Mouse (Mus musculus): ENCODE measurements at regions not wholly inside any gene's neighbourhood (a gene's known extent, or its start where the extent isn't known, plus 50 kb on each side); places are given as distances from the start of the nearest gene placed in this dataset.
"Not testable (repeated sequence)": the region's sequence is repeated elsewhere in the genome, so short reads cannot be mapped to it uniquely, and the experiment has no call there.

DNA sequence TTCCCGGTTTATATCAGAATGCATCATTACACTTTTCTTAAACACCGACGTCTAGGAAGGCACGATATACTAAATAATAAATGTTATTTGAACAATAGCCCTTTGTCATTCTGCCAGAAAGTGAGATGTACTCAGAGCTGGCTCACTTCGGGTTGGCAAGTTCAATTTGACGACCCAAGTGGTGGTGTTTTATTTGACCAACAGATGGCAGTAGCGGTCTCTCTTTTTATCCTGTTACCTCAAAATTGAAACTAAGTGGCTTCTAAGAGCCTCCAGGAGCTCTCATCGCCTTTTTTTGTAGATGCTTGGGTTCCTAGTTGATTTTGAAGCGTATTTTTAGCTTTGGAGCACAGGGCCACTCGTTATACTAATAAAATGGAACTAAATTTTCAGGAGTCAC, 66.7 kb upstream of the Chmp2b start:
- intact Hi-C loops (cut with DNase I) = loop anchor here (5.0 kb wide), 1 partner anchor 378 kb away; no protein-coding TSS in a partner anchor

DNA sequence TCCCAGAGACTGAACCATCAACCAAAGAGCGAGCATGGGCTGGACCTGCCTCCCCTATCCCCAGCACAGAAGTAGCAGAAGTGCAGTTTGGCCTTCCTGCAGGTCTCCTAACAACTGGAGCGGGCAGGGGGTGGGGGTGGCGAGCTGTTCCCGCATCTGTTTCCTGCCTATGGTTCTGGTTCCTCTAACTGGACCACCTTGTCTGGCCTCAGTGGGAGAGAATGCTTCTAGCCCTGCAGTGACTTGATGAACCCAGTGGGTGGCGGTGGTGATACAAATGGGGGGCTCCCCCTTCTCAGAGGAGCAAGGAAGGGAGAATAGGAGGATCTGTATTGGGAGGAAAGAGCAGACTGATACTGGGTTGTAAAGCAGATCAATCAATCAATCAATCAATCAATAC, 69.2 kb upstream of the Chmp2b start:
- DNase-seq (ENCODE audit: low spot score in 2 of 2) = no peak
- intact Hi-C loops (cut with DNase I) = no loop called here

More for the DNA sequence above, 66.7 kb upstream of the Chmp2b start:
- DNase-seq (ENCODE audit: low spot score in 2 of 2) = peak; percentile 79 to 80

DNA sequence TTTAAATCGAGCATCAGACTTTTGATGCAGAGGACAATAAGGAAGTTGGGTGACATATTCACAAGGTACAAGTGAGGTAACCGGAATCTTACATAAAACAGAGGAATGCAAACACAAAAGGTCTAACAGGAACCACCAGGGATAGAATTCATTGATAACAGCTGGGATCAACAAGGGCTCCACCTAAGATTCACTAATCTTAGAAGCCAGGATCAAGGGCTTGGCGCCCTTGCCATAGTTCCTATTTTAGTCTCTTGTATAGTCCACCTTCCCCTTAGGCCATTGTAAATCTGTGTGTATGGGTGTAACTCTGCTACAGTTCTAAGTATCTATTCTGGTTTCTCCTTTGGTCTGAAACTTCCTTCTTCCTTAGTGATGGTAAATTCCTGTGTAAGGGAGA, 84.2 kb upstream of the Chmp2b start:
- intact Hi-C loops (cut with DNase I); DNase-seq (ENCODE audit: low spot score in 2 of 2): not testable (repeated sequence)

DNA sequence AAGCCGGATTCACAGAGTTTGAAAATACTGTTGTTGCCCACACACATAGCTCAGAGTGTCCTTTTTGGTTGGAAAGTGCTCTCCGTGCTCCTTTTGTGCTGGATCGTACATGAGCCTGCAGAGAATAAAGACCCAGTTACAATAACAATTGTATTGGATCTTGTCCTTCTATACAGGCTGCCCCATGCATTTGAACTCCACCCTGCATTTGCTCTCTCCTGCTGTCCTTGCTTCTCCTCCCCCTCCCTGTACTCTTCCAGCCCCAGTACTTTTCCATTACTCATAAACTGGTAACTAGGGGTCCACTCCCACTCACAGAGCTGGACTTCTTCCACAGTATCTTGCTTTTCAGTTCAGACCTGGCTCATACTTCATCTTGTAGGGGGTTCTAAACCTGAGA, 86.5 kb upstream of the Chmp2b start:
- DNase-seq (ENCODE audit: low spot score in 2 of 2) = no peak
- intact Hi-C loops (cut with DNase I) = no loop called here

DNA sequence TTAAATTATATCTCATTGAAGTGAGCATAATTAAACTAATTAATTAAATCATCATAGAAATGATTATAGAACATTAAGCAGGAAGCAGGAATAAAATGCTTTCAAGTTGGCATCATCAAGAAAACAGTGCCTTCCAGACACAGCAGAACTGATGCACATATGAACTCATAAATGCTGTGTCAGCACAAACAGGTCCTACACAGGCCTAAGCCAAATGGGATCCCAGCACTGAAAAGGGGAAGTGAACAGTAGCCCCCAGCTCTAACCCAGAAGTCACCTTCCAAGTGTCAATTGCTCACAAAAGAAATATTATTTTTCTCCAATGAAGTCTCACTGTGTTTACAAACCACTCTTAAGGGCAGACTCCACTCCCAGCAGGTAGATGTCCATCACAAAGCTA, 93.0 kb upstream of the Chmp2b start:
- no peak for DNase-seq (ENCODE audit: low spot score in 2 of 2)
- intact Hi-C loops (cut with DNase I) = no loop called here

DNA sequence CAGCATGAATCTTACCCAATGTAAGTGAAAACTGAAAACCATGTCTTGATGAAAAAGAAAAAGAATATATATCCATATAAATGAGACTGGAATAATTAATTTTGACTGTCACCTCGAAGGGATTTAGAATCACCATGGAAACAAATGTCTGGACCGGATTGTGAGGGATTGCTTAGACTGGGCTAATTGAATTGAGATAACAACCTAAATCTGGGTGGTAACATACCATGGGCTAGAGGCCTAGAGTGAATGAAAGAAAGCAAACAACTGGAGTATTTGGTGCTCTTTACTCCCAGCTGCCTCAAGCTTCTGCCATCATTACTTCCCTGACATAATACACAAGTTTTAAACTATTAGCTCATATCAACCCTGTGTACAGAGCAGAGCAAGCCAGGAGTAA, 95.3 kb upstream of the Chmp2b start:
- no peak for DNase-seq (ENCODE audit: low spot score in 2 of 2)
- intact Hi-C loops (cut with DNase I) = no loop called here

DNA sequence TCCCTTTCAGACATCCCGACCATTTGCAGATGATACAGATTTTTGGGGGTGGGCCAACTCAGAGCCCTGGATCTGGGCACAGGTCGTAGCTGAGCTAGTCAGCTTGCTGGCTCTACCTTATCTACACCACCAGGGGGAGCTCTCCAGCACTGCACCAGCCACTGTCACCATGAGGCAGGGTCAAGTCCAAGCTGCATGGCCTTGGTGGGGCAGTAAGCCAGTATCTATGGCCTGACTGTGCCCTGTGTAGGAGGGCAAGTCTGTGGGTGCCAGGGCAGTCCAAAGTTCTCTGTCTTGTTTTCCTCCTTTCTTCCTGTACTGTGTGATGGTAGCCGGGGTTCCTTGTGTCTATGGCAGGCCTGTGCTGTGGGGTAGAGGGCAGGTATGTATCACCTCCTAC, 102.3 kb upstream of the Chmp2b start:
- intact Hi-C loops (cut with DNase I) = no loop called here
- no peak for DNase-seq (ENCODE audit: low spot score in 2 of 2)

DNA sequence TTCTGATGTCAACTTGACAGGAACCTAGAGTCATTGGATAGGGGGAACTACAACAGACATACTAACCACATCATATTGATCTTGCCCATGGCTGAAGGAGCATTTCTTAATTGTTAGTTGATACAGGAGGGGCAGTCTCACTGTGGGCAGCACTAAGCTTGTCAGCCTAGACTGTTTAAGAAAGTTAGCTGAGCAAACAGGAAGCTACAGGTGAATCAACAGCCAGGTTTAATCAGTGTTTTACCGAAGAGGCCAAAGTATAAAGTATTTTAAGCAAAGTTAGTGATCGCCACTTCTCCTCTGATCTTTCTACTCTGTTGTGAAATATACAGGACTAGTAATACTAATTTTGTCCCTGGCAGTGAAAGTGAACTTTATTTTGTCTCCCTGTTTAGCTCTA, 109.6 kb upstream of the Chmp2b start:
- intact Hi-C loops (cut with DNase I) = no loop called here
- DNase-seq (ENCODE audit: low spot score in 2 of 2) = no peak

DNA sequence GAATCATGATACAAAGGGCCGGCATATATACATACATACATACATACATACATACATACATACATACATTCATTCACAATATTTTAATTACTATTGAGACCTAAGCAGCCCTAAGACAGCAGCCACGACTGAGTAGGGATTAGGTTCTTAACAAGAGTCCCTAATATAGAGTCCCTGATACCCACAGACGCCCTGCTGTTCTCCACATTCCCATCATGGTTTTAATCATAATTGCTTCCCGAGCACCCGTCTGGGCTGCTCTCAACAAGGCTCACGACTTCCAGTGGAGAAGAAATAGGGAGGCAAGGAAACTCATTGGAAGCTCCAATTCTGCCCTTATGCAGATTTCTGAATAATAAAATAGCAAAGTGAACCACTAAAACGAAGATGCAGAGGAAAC, 120.6 kb upstream of the Chmp2b start:
- DNase-seq (ENCODE audit: low spot score in 2 of 2) = no peak
- intact Hi-C loops (cut with DNase I) = no loop called here

DNA sequence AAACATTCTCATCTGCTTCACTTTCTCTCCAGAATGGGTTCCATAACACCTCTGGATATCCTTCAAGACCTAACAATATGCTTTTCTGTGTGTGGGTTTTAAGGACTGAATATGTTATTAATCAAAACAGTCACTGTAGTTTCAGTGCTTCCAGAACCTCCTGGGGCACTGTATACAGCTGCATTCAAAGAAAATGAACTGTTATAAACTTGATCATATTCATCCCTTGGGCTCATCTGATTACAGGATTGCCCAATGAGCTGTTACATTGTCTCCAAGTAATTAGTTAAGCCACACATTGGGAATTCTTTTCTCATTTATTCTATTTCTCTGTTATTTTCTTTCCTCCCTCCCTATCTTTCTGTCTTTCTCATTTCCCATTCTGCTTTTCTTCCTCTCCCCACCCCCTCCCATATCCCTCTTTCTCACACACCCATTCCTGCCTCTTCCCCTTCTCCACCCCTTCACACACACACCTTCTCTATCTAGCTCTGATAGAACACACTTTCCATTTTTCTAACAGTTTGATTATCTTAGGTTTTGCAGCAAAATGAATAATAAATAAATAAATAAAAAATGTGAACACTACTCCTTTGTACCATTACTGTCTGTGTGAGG, 121.3 kb upstream of the Chmp2b start:
- DNase-seq (ENCODE audit: low spot score in 2 of 2) = no peak
- intact Hi-C loops (cut with DNase I) = no loop called here

DNA sequence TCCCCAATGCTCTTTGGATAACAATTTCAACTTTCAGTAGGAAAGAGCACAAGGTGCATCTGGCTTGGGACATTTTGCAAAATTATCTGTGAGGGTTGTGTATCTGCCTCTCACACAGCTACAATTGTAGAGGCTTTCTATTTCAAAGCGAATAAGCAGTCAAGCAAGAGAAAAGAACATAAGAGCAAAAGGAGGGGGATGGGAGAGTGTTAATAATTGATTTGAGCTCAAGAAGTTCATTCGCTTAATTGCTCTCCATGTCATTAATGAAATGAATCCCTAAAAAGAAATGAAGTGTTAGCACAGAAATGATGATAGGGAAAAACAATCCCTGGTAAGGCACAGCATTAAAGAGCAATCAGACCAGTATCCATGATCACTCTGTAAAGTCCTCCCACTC, 121.4 kb upstream of the Vgll3 start:
- DNase-seq (ENCODE audit: low spot score in 2 of 2) = no peak
- intact Hi-C loops (cut with DNase I) = no loop called here

DNA sequence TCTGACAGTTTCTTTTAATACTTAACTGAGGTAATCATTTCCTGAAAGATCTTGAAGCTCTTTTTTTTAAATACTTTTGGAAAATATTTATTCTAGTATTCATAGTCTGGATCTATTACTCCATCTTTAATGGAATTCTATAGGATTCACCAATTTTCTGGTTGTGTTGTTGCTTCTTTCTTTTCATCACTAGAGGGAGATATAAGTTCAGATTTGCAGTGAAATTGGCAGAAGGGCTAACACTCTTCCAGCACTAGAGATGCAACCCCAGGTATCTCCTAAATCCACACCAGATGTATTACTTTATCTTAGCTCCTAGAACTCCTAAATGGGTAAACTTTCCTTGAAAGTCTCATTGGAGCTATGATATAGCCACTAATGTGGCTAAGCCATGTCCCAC, 99.4 kb upstream of the Vgll3 start:
- intact Hi-C loops (cut with DNase I) = loop anchor here (5.0 kb wide), 1 partner anchor 292 kb away; no protein-coding TSS in a partner anchor
- peak in 1 of 2 experiments; percentile 1 for DNase-seq (ENCODE audit: low spot score in 2 of 2)

DNA sequence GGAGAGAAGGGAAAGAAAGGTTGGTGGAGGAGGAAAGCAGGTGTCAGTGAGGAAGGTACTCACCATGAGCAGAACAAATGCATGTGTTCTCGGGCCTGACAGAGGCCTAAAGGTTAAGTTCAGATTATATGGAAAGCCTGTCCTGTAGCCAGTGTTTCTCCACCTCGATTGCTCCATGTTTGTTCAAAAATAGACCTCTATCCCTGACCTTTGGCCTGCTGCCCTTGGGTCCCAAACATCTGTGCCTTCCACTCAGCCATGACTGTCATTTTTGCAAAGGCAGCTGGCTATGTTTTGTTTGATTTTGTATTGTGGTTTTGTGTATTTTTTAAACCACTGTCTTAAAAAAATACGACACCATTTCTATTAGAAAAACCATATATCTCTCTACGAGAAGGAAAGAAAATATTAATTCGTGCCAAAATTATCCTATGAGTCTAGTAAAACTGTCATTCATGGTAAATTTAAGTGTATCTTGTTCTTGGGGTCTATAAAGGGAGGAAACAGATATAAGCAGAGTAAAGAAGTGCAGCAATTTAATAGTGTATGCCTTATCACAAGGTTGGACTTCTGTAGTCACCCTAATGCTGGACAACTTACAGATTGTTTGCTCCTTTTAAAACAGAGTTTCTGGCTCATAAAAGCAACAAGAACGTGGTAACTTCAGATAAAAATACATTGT, 96.1 kb upstream of the Vgll3 start:
- DNase-seq (ENCODE audit: low spot score in 2 of 2) = no peak
- intact Hi-C loops (cut with DNase I) = loop anchor here (5.0 kb wide), 1 partner anchor 288 kb away; no protein-coding TSS in a partner anchor

DNA sequence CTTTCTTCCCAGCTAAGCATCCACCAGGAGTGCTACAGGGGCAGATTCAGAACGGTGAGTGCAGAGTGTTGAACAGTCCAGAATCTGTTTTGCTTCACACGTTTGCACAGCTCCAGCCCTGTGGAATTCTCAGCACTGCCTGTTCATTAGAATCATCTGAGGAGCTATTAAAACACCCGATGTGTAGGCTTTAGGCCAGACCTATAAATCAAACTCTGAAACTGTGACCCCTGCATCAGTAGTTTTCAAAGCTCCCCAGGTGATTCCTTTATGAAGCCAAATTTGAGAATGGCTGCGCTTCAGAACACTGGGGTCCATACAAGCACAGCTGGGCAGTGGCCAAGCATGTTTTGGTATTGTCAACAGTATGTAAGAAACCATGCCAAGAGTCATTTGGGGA, 94.1 kb upstream of the Vgll3 start:
- intact Hi-C loops (cut with DNase I) = no loop called here
- no peak for DNase-seq (ENCODE audit: low spot score in 2 of 2)

DNA sequence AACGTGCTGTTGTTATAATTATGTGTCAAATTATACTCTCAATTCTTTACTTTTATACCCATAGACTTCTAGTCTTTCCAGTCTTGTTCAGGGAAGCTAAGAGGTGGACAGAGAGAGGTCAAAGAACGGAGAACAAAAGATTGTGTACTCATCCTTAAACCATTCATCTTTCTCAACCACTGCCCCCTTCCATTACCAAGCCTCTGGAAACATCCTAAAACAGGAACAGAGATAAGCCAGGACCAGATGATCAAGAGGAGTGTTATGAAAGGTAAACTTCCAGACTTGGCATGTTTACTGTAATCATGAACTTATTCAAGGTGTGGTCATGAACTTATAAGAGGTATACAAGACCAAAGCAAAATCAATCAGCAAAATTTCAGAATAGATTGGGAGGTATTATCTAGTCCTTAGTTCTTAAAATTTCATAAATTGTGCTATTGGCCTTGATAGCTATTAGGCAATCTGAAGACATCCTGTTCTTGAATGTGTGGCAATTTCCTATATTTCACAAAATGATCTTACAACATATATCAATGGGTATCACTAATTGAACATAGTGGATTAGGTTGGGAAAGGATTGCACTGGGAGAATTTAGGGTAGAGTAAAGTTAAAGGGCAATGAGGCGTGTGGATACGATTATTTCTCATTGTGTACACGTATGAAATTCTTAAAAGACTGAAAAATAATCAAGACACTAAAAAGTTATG, 89.3 kb upstream of the Vgll3 start:
- intact Hi-C loops (cut with DNase I) = no loop called here
- DNase-seq (ENCODE audit: low spot score in 2 of 2) = no peak

DNA sequence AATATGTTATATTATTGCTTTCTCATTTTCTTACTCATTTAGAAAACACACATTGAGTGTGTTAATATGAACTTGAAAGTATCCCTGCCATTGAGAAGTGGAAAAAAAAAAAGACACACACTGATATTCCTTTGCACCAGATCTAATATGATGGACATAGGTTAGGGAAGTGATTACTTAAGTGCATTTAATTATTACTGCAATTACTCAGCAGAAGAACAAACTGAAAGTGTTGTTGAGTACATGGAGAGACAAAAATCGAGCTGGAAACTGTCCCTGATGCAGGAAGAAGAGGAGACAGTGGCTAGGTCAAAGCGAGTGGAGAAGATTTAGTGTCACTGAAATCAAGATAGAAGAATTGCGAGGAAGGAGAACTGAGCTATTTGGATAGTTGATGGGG, 88.8 kb upstream of the Vgll3 start:
- intact Hi-C loops (cut with DNase I) = no loop called here
- no peak for DNase-seq (ENCODE audit: low spot score in 2 of 2)

DNA sequence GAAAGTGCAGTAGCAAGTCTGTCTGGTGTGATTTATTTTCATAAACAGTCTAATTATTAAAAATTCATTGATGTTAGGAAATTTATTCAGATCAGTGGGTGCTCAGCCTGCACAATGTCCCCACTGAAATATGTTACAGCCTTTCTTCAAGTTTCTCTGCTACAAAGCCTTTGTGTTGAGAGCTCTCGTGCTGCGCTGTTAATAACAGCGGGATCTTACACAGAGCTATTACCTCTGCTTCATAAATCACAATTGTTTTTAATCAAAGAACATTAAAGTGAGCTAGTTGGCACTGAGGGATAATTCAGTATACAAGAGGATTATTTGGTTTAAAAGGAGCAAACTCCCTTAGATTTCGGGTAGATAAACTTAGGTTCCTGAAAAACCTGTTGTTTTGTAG, 85.7 kb upstream of the Vgll3 start:
- DNase-seq (ENCODE audit: low spot score in 2 of 2) = no peak
- intact Hi-C loops (cut with DNase I) = no loop called here

DNA sequence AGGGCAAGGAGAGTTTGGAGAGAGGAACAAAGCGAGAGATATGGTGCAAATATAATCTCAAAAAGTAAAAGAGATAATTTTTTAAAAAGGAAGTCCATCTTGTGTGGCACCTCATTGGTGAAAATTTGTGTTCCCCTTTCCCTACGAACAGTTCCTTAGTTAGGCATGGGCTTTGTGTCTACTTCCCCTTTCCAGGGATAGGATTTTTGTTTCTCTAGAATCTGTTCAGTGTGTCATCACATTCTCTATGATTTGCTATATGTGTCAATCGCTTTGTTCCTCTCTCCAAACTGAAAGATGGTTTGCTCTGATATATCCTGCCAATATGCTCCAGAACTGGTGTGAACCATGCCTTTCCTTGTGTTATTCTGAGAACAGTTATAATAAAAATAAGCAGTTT, 75.4 kb upstream of the Vgll3 start:
- DNase-seq (ENCODE audit: low spot score in 2 of 2) = no peak
- intact Hi-C loops (cut with DNase I) = no loop called here

DNA sequence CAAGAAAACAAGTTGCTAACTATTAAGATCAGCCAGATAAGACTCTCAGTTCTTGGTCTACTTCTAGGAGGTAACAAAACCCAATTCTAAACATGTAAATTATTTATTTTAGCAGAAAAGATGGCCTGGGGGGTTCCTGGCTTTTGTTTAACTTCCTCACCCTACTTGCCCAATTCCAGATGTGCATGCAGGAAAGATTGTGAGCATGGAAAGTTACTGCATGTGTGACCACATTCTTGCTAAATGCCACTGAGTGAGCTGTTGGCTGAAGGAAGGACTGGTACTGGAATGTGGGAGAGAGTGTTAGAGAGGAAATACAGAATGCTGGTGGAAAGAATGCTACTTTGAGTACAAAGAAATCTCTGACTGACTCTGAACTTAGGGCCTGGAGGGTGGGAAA, 72.1 kb upstream of the Vgll3 start:
- DNase-seq (ENCODE audit: low spot score in 2 of 2) = no peak
- intact Hi-C loops (cut with DNase I) = no loop called here

DNA sequence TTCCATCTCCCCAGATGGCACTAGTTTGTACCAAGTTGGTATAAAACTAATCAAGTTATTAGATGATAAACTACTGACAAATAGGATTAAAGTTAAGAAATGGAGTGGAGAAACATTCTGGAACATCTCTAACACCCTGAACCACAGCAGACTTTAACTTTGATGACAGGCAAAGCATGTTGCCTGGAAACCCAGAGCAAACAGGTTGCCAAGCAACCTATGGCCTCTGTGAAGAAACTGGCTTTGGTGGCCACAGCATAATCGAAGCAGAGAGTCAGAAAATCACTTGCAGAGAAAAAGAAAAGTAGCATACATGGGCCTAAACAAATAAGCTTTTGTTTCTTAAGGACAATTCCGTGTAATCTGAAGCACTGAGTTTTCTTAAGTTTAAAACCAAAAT, 59.4 kb upstream of the Vgll3 start:
- intact Hi-C loops (cut with DNase I) = no loop called here
- DNase-seq (ENCODE audit: low spot score in 2 of 2) = no peak

Measured in left cerebral cortex, postnatal 14 days (tissue).